Mouse (Mus musculus) stomach, embryonic 14.5 days (tissue): ENCODE data around the gene Btaf1. TPM values are rescaled to one million over a fixed set of nuclear protein-coding genes. Genes with fewer than 3 reads are reported as not detected.

ENCODE experiments used
- ATAC-seq: fragments of 200-750 bp; cut with Nextera tagmentation; 2 replicates; pipeline ENCODE4 v1.8.0; 2017; ENCODE audit warnings: low read depth, moderate TSS enrichment; ENCODE audit not compliant: insufficient number of reproducible peaks, insufficient read depth, low FRiP score
- H3K27ac ChIP-seq: fragments of 300-500 bp; sonication (generic); 2 replicates; pipeline ENCODE4 v1.5.1; 2014; ENCODE audit warnings: mild to moderate bottlenecking, low read length, moderate library complexity, mixed read lengths
- H3K27me3 ChIP-seq: fragments of 300-500 bp; sonication (generic); 2 replicates; pipeline ENCODE4 v1.6.1; 2014; ENCODE audit warnings: low read length, control low read depth, mixed read lengths; ENCODE audit not compliant: control insufficient read depth, insufficient read depth
- H3K36me3 ChIP-seq: fragments of 300-500 bp; sonication (generic); 2 replicates; pipeline ENCODE4 v1.6.1; 2014; ENCODE audit warnings: mild to moderate bottlenecking, control low read depth, low read length, moderate library complexity, mixed read lengths; ENCODE audit not compliant: control insufficient read depth, insufficient read depth
- H3K4me1 ChIP-seq: fragments of 300-500 bp; sonication (generic); 2 replicates; pipeline ENCODE4 v1.6.1; 2014; ENCODE audit warnings: low read length, control low read depth, mixed read lengths; ENCODE audit not compliant: control insufficient read depth, insufficient read depth
- H3K4me2 ChIP-seq: fragments of 300-500 bp; sonication (generic); replicated peaks from 2 replicates; pipeline ENCODE4 v1.6.1; 2014; ENCODE audit warnings: low read depth, low read length, control low read depth
- H3K4me3 ChIP-seq: fragments of 300-500 bp; sonication (generic); 2 replicates; pipeline ENCODE4 v1.5.1; 2014; ENCODE audit warnings: low read depth, low read length, control low read depth
- H3K9ac ChIP-seq: fragments of 300-500 bp; sonication (generic); replicated peaks from 2 replicates; pipeline ENCODE4 v1.6.1; 2014; ENCODE audit warnings: low read depth, mild to moderate bottlenecking, control low read depth, low read length, moderate library complexity, mixed read lengths
- H3K9me3 ChIP-seq: fragments of 300-500 bp; sonication (generic); 2 replicates; pipeline ENCODE4 v1.6.1; 2016; ENCODE audit warnings: low read depth, low read length, control low read depth; ENCODE audit not compliant: control insufficient read depth
- WGBS: fragments of 180-500 bp; shearing (Covaris S2); extraction: QIAGEN DNeasy Blood & Tissue Kit; methylation state at CpG from one replicate; pipeline ENCODE4 v1.1.7; 2014; 5-methylcytosine and 5-hydroxymethylcytosine counted together
- polyA plus RNA-seq: library from polyadenylated mRNA; unstranded; fragments of >200 nt; fragmentation: Nextera tagmentation; extraction: Ambion mirVana; gene quantifications from 2 replicates; pipeline ENCODE4 v1.2.1, GENCODE M21; 2014

The Btaf1 gene
- polyA plus RNA-seq, 1 experiment from 2014 or later, result 15.8 TPM

GRCm38 (mm10) chr19:36932097-36932496 lies 6.2 kb downstream of the Btaf1 start:
- no peak for ATAC-seq
- H3K36me3 ChIP-seq, result no peaks in the 10 kb centered on the region
- H3K4me1 ChIP-seq, result peaks cover 5% of the 10 kb centered on the region; the same call in 1 of the 2 replicates
- H3K9me3 ChIP-seq, result no peaks in the 10 kb centered on the region
- H3K27ac ChIP-seq, result no peak overlapping the region
- H3K9ac ChIP-seq, result no peak overlapping the region
- no peak overlapping the region for H3K4me3 ChIP-seq
- no peak overlapping the region for H3K4me2 ChIP-seq
- H3K27me3 ChIP-seq, result no peaks in the 10 kb centered on the region

- Histone ChIP-seq H3K9me3 (no peaks in the 10 kb centered on the region), H3K4me2 (no peak overlapping the region), H3K36me3 (no peaks in the 10 kb centered on the region), H3K9ac (no peak overlapping the region), H3K27ac (no peak overlapping the region), H3K4me1 (peaks cover under 1% of the 10 kb centered on the region; the same call in 1 of the 2 replicates), H3K27me3 (no peaks in the 10 kb centered on the region), H3K4me3 (no peak overlapping the region)
- no peak for ATAC-seq
- WGBS, result 80% methylated on average over 2 of the region's 2 CpGs
Measured at GRCm38 (mm10) chr19:36932613-36933012, 6.7 kb downstream of the Btaf1 start.

- Histone ChIP-seq H3K4me1 (no peaks in the 10 kb centered on the region), H3K9ac (no peak overlapping the region), H3K9me3 (no peaks in the 10 kb centered on the region), H3K36me3 (no peaks in the 10 kb centered on the region), H3K4me3 (no peak overlapping the region), H3K27me3 (no peaks in the 10 kb centered on the region), H3K4me2 (no peak overlapping the region), H3K27ac (no peak overlapping the region)
- no peak for ATAC-seq
- WGBS, result 86% methylated on average over 4 of the region's 4 CpGs
Measured at GRCm38 (mm10) chr19:36936285-36936684, 10.4 kb downstream of the Btaf1 start.

GRCm38 (mm10) chr19:36938008-36938407 lies 12.1 kb downstream of the Btaf1 start:
- no peak for ATAC-seq
- no peak overlapping the region for H3K9ac ChIP-seq
- H3K36me3 ChIP-seq, result no peaks in the 10 kb centered on the region
- no peak overlapping the region for H3K4me2 ChIP-seq
- H3K4me3 ChIP-seq, result no peak overlapping the region
- no peaks in the 10 kb centered on the region for H3K9me3 ChIP-seq
- H3K27me3 ChIP-seq, result no peaks in the 10 kb centered on the region
- no peak overlapping the region for H3K27ac ChIP-seq
- no peaks in the 10 kb centered on the region for H3K4me1 ChIP-seq

- 93% methylated on average over 1 of the region's 1 CpGs for WGBS
- ATAC-seq, result no peak
Measured at GRCm38 (mm10) chr19:36940064-36940463, 14.2 kb downstream of the Btaf1 start.

GRCm38 (mm10) chr19:36953637-36954206 lies 27.8 kb downstream of the Btaf1 start:
- Histone ChIP-seq H3K4me2 (no peak overlapping the region), H3K27ac (no peak overlapping the region), H3K27me3 (no peaks in the 10 kb centered on the region), H3K4me1 (no peaks in the 10 kb centered on the region), H3K4me3 (no peak overlapping the region), H3K9ac (no peak overlapping the region), H3K36me3 (peaks cover 15% of the 10 kb centered on the region), H3K9me3 (no peaks in the 10 kb centered on the region)
- WGBS, result 73% methylated on average over 4 of the region's 4 CpGs
- ATAC-seq, result no peak

More at GRCm38 (mm10) chr19:36940064-36940463, 14.2 kb downstream of the Btaf1 start:
- Histone ChIP-seq H3K9me3 (no peaks in the 10 kb centered on the region), H3K4me2 (no peak overlapping the region), H3K4me1 (no peaks in the 10 kb centered on the region), H3K9ac (no peak overlapping the region), H3K27ac (no peak overlapping the region), H3K27me3 (no peaks in the 10 kb centered on the region), H3K4me3 (no peak overlapping the region), H3K36me3 (no peaks in the 10 kb centered on the region)

GRCm38 (mm10) chr19:36958331-36958730 lies 32.5 kb downstream of the Btaf1 start:
- ATAC-seq, result no peak
- 75% methylated on average over 4 of the region's 4 CpGs for WGBS
- no peaks in the 10 kb centered on the region for H3K27me3 ChIP-seq

GRCm38 (mm10) chr19:36961320-36961719 lies 35.4 kb downstream of the Btaf1 start:
- no peak for ATAC-seq
- WGBS, result 92% methylated on average over 1 of the region's 1 CpGs
- Histone ChIP-seq H3K4me1 (no peaks in the 10 kb centered on the region), H3K27me3 (no peaks in the 10 kb centered on the region), H3K4me2 (no peak overlapping the region), H3K9ac (no peak overlapping the region), H3K27ac (no peak overlapping the region), H3K9me3 (no peaks in the 10 kb centered on the region), H3K4me3 (no peak overlapping the region), H3K36me3 (peaks cover 39% of the 10 kb centered on the region)

More at GRCm38 (mm10) chr19:36958331-36958730, 32.5 kb downstream of the Btaf1 start:
- Histone ChIP-seq H3K4me1 (no peaks in the 10 kb centered on the region), H3K4me2 (no peak overlapping the region), H3K9ac (no peak overlapping the region), H3K27ac (no peak overlapping the region), H3K9me3 (no peaks in the 10 kb centered on the region), H3K36me3 (peaks cover 26% of the 10 kb centered on the region), H3K4me3 (no peak overlapping the region)
